Mouse (Mus musculus) kidney, postnatal 10 days (tissue): ENCODE measurements around the gene Gm3415.

Experiments used
- DNase-seq: peaks from one replicate; pipeline ENCODE4 v3.0.0; 2021; ENCODE audit warnings: mixed read lengths

The Gm3415 gene

DNA sequence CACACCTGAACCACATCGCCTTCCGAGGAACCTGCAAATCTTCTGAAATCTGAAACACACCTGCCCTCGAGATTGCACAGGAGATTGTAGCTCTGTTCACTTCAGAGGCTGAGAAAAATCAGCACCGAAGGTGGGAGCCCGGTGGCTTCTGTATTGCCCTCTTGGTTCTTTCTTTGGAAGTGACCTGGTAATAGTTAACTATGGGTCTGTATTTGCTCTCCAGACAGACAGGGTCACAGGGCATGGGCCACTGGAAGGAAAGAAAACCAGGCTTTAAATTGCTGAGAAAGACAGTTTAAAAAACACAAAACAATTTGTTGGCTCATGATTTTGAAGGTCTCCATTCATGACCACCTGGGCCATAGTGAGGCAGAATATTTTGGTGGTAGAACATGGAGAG, 44.0 kb downstream of the Gm3415 start:
- DNase-seq: no peak

DNA sequence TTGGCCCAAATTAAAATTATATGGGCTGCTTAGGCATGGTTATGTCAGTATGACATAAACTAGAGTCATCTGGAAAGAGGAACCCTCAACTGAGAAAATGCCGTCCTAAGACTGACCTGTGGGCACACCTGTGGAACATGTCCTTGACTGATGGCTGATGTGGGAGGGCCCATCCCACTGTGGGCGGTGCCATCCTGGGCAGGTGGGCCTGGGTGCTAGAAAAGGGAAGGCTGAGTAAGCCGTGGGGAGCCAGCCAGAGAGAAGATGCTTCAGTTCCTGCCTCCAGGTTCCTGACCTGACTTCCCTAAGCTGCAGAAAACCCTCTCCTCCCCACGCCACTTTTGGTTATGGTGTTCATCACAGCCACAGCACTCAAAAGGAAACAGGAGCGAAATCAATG, 50.3 kb downstream of the Gm3415 start:
- DNase-seq: no peak

DNA sequence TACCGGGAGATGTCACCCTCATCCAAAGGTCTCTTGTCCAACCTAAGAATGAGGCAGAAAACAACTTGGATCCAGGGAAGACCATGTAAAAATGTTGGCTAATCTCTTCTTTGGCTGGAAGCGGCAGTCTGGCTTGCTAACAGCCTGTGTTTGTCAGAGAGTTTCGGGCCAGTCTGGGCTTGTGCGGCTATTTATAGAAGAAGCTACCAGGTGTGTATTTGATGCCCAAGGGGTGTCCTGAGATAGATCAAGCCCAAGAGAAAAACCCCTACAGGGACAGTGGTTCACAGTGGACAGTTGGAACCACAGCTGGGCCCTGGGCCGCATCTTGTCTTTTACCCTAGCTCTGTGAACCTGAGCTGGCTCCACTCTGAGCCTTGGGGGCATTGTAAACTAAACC, 51.0 kb downstream of the Gm3415 start:
- no peak for DNase-seq

DNA sequence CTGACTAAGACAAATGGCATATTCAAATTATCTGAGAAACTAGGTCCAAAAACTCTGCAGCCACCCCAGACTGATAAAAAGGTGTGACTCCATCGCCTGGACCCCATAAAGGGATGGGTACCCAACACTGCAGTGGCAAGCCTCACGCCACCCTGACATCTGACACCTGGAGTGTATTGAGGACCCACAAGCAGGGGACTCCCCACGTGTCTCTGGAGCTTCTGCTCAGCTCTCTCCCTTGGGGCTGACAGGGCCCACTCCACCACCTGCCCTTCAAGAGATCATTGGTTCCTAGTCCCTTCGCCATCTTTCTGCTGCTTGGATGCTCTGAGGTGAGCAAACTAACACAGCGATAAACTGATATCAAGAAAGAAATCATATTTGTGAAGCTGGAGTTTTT, 51.9 kb downstream of the Gm3415 start:
- no peak for DNase-seq
